In the genomic region with DNA sequence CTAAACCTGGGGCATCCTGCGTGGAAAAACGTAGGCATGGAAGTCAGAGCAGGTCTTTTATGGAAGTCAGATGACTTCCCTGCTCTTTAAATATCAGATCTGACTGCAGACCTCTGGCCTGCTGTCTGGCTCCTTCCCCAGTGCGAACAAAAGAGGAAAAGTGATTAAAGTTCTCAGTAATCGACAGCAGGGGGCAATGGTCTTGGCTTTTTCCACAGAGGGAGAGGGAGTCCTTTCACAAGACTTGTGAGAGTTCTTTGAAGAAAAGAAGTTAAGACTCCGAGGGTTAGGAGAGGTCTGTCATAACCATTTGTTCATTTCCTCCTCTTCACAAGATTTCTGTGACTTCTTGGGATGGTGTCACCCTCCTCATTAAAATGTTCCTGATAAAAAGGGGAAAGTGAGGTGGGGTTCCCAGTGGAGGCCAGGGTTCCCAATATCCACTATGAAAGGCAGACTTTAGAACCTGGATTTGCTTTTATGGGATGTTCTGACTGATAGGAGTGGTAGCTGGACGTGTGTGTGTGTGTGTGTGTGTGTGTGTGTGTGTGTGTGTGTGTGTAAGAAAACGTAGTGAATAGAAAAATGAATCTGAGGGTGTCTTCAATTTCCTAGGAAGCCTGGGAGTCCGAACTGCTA, we compare ENCODE assay signal across 11 mouse cellular contexts.
DNase-seq lines count a peak whose midpoint lies in the region; ATAC-seq and TF ChIP-seq lines count a peak whose summit lies in the region.
"Had no signal": no experiment of that assay in that cellular context is flagged by ENCODE, and none has a peak within 500 bp of the region (broad histone marks: within the 10 kb centered on the region; RNA-seq: fewer than 3 reads in every experiment).

No protein-coding gene starts in this region.

- H3K27me3 ChIP-seq in heart, postnatal 0 days (ENCODE audit: control insufficient read depth, insufficient read depth, low read length) = no peaks in the 10 kb centered on the region
- H3K27me3 ChIP-seq in heart, embryonic 11.5 days (ENCODE audit: control insufficient read depth, insufficient read depth, low read length) = no peaks in the 10 kb centered on the region
- no peaks in the 10 kb centered on the region for H3K27me3 ChIP-seq in embryonic facial prominence, embryonic 11.5 days (ENCODE audit: control insufficient read depth, insufficient read depth, low read length)
- H3K27me3 ChIP-seq: hindbrain, embryonic 15.5 days; lung, embryonic 15.5 days had no signal

- no peak overlapping the region for H3K27ac ChIP-seq in heart, postnatal 0 days (ENCODE audit: low read depth)
- no peak overlapping the region for H3K27ac ChIP-seq in heart, embryonic 11.5 days (ENCODE audit: low read depth, low read length)
- H3K27ac ChIP-seq in embryonic facial prominence, embryonic 11.5 days (replicated peaks; ENCODE audit: low read depth, low read length) = no peak overlapping the region
- H3K27ac ChIP-seq: hindbrain, embryonic 15.5 days; lung, embryonic 15.5 days had no signal

- no peaks in the 10 kb centered on the region for H3K9me3 ChIP-seq in heart, postnatal 0 days (replicated peaks; ENCODE audit: control insufficient read depth, low read length)
- no peaks in the 10 kb centered on the region for H3K9me3 ChIP-seq in heart, embryonic 11.5 days (replicated peaks; ENCODE audit: control insufficient read depth, low read length)
- no peaks in the 10 kb centered on the region for H3K9me3 ChIP-seq in embryonic facial prominence, embryonic 11.5 days (replicated peaks; ENCODE audit: control insufficient read depth, low read length)
- H3K9me3 ChIP-seq: hindbrain, embryonic 15.5 days; lung, embryonic 15.5 days had no signal

- no peak for ATAC-seq in heart, postnatal 0 days (ENCODE audit: insufficient read depth, low read depth)
- ATAC-seq in heart, embryonic 11.5 days (replicated peaks; ENCODE audit: insufficient number of reproducible peaks, low FRiP score, low TSS enrichment) = no peak
- ATAC-seq in embryonic facial prominence, embryonic 11.5 days (replicated peaks; ENCODE audit: insufficient number of reproducible peaks, low FRiP score, low TSS enrichment, low read depth) = peak; percentile 50; the same call in 1 of the 2 replicates
- ATAC-seq in megakaryocyte progenitor cell, adult 5-6 weeks (replicated peaks; ENCODE audit: poor library complexity) = peak; percentile 58
- no peak for ATAC-seq in frontal cortex, adult (ENCODE audit: low TSS enrichment)

- no peak overlapping the region for H3K9ac ChIP-seq in heart, postnatal 0 days (replicated peaks; ENCODE audit: low read depth, low read length)
- H3K9ac ChIP-seq in heart, embryonic 11.5 days (ENCODE audit: low read depth, low read length) = no peak overlapping the region
- no peak overlapping the region for H3K9ac ChIP-seq in embryonic facial prominence, embryonic 11.5 days (replicated peaks; ENCODE audit: low read length)
- H3K9ac ChIP-seq: hindbrain, embryonic 15.5 days; lung, embryonic 15.5 days had no signal

- H3K4me1 ChIP-seq in heart, postnatal 0 days (ENCODE audit: control insufficient read depth, insufficient read depth) = no peaks in the 10 kb centered on the region
- H3K4me1 ChIP-seq in heart, embryonic 11.5 days (ENCODE audit: control insufficient read depth, insufficient read depth, low read length) = no peaks in the 10 kb centered on the region
- no peaks in the 10 kb centered on the region for H3K4me1 ChIP-seq in embryonic facial prominence, embryonic 11.5 days (ENCODE audit: control insufficient read depth, insufficient read depth, low read length)
- H3K4me1 ChIP-seq: lung, embryonic 15.5 days had no signal

- peak; percentile 49 for TF ChIP-seq CTCF in heart, postnatal 0 days (IDR thresholded peaks at IDR 0.05; ENCODE audit: low read depth)

- DNase-seq in heart, postnatal 0 days (ENCODE audit: low spot score) = no peak
- DNase-seq in ES-CJ7 (ENCODE audit: low read depth, low spot score) = peak; percentile 29
- peak; percentile 70 for DNase-seq in embryonic facial prominence, embryonic 11.5 days (ENCODE audit: low spot score)
- no peak for DNase-seq in thymus, postnatal 4 days
- DNase-seq in gastrocnemius, postnatal 36 days = no peak
- DNase-seq: cerebellum, adult 9-11 months had no signal

- no peaks in the 10 kb centered on the region for H3K36me3 ChIP-seq in heart, postnatal 0 days (replicated peaks; ENCODE audit: control insufficient read depth, insufficient read depth, low read length)
- H3K36me3 ChIP-seq in heart, embryonic 11.5 days (ENCODE audit: control insufficient read depth, insufficient read depth, low read length) = no peaks in the 10 kb centered on the region
- H3K36me3 ChIP-seq in embryonic facial prominence, embryonic 11.5 days (replicated peaks; ENCODE audit: control insufficient read depth, insufficient read depth, low read depth, low read length) = no peaks in the 10 kb centered on the region
- H3K36me3 ChIP-seq: hindbrain, embryonic 15.5 days; lung, embryonic 15.5 days had no signal

- no peak overlapping the region for H3K4me3 ChIP-seq in heart, postnatal 0 days (ENCODE audit: low read depth, low read length)
- H3K4me3 ChIP-seq in heart, embryonic 11.5 days (ENCODE audit: low read depth, low read length) = no peak overlapping the region
- H3K4me3 ChIP-seq in embryonic facial prominence, embryonic 11.5 days (ENCODE audit: low read depth, low read length) = no peak overlapping the region
- H3K4me3 ChIP-seq: hindbrain, embryonic 15.5 days; lung, embryonic 15.5 days had no signal

- TF ChIP-seq EP300 in heart, postnatal 0 days (IDR thresholded peaks at IDR 0.05; ENCODE audit: low read depth) = no peak

- H3K4me2 ChIP-seq in heart, postnatal 0 days (ENCODE audit: low read depth, low read length) = no peak overlapping the region
- H3K4me2 ChIP-seq in heart, embryonic 11.5 days = no peak overlapping the region
- no peak overlapping the region for H3K4me2 ChIP-seq in embryonic facial prominence, embryonic 11.5 days (ENCODE audit: low read depth, low read length)
- H3K4me2 ChIP-seq: hindbrain, embryonic 15.5 days; lung, embryonic 15.5 days had no signal

- WGBS in heart, postnatal 0 days = 27% methylated on average over 8 of the region's 8 CpGs
- 19% methylated on average over 8 of the region's 8 CpGs for WGBS in heart, embryonic 11.5 days (ENCODE audit: insufficient replicate concordance)
- WGBS in embryonic facial prominence, embryonic 11.5 days = 8% methylated on average over 8 of the region's 8 CpGs

- intact Hi-C loops in gastrocnemius, postnatal 36 days (cut with DNase I) = no loop called here

Comparison
In these comparisons a context has a peak if more than half of its experiments do, and no peak if none do; other contexts are left out.
1. ATAC-seq: peak in embryonic facial prominence, embryonic 11.5 days (single experiment) and megakaryocyte progenitor cell, adult 5-6 weeks (single experiment); none in heart, postnatal 0 days (single experiment), heart, embryonic 11.5 days (single experiment) and frontal cortex, adult (single experiment).
2. DNase-seq: peak in ES-CJ7 (single experiment) and embryonic facial prominence, embryonic 11.5 days (single experiment); none in heart, postnatal 0 days (single experiment), thymus, postnatal 4 days (single experiment) and gastrocnemius, postnatal 36 days (0 of 2).